25 mouse cellular contexts compared by ENCODE assay signal in the genomic region with DNA sequence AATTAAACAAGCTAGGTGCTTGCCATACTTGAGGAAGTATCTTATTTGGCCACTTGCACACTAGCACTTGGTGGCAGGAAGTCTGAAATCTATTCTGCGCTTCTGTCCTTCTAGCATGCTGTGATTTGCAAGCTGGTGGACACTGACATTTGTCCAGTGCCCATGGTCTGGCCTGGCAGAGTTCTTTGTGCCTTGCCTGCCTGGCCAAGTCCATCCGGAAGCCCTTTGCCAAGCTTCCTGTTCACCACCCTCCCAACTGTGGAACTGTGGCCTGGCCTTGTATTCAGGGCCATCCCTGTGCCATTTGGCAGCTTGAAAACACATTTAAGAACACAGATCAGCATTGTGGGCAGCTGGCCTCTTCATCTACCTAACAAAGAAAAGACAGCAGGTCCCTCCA. TPM values are rescaled to one million over a fixed set of nuclear protein-coding genes. Genes with fewer than 3 reads are reported as not detected.
DNase-seq lines count a peak whose midpoint lies in the region; ATAC-seq and TF ChIP-seq lines count a peak whose summit lies in the region.
"Had no signal": no experiment of that assay in that cellular context is flagged by ENCODE, and none has a peak within 500 bp of the region (broad histone marks: within the 10 kb centered on the region; RNA-seq: fewer than 3 reads in every experiment).

No protein-coding gene starts in this region.

- H3K27me3 ChIP-seq in cerebellum, adult 2 months (ENCODE audit: control insufficient read depth, insufficient read depth, low read length): no peaks in the 10 kb centered on the region
- H3K27me3 ChIP-seq in hindbrain, embryonic 10.5 days (ENCODE audit: insufficient read depth, poor library complexity, severe bottlenecking): no peaks in the 10 kb centered on the region
- H3K27me3 ChIP-seq: embryonic facial prominence, embryonic 15.5 days; heart, embryonic 15.5 days; hindbrain, embryonic 15.5 days had no signal

- TF ChIP-seq POLR2A in cerebellum, adult 2 months (IDR thresholded peaks at IDR 0.05; ENCODE audit: borderline replicate concordance, insufficient read depth, low read length): no peak

- DNase-seq in cerebellum, postnatal 4 days (ENCODE audit: low spot score in 2 of 2): no peak
- peak; percentile 80 to 95 for DNase-seq in cerebellum, adult 2 months
- DNase-seq in cerebellum, postnatal 10 days: peak; percentile 78 to 86
- no peak for DNase-seq in adrenal gland, postnatal 10 days
- DNase-seq in hindbrain, embryonic 10.5 days (ENCODE audit: low spot score): no peak
- DNase-seq: adrenal gland, postnatal 25 days; B cell, adult 2 months; embryo, embryonic 11 days; gastrocnemius, postnatal 14 days; heart, adult 2 months; heart, postnatal 14 days; kidney, adult 2 months had no signal

- no peak overlapping the region for H3K27ac ChIP-seq in cerebellum, adult 2 months (ENCODE audit: insufficient read depth, low read length)
- no peak overlapping the region for H3K27ac ChIP-seq in hindbrain, embryonic 10.5 days
- H3K27ac ChIP-seq: embryonic facial prominence, embryonic 15.5 days; forebrain, embryonic 10.5 days; heart, adult 2 months; heart, embryonic 15.5 days; hindbrain, embryonic 15.5 days had no signal

- peak; percentile 95 for ATAC-seq in cerebellum, adult (ENCODE audit: insufficient number of reproducible peaks, low FRiP score, low TSS enrichment)
- no peak for ATAC-seq in megakaryocyte, adult 5-6 weeks (ENCODE audit: poor library complexity, severe bottlenecking)
- ATAC-seq: CD4-positive, CD25-positive, alpha-beta regulatory T cell, adult 4 months; forebrain, embryonic 14.5 days; intestine, embryonic 16.5 days had no signal

- H3K4me1 ChIP-seq in cerebellum, adult 2 months (ENCODE audit: control insufficient read depth, insufficient read depth, low read length): peaks cover 6% of the 10 kb centered on the region
- no peaks in the 10 kb centered on the region for H3K4me1 ChIP-seq in hindbrain, embryonic 10.5 days (replicated peaks)
- H3K4me1 ChIP-seq: embryonic facial prominence, embryonic 15.5 days; forebrain, embryonic 10.5 days; heart, embryonic 15.5 days; hindbrain, embryonic 15.5 days had no signal

- H3K4me3 ChIP-seq in cerebellum, adult 2 months (replicated peaks; ENCODE audit: insufficient read depth, low read depth, low read length): no peak overlapping the region
- H3K4me3 ChIP-seq in hindbrain, embryonic 10.5 days: no peak overlapping the region
- H3K4me3 ChIP-seq: embryonic facial prominence, embryonic 15.5 days; erythroblast, embryonic 14.5 days; forebrain, embryonic 10.5 days; heart, adult 2 months; heart, embryonic 15.5 days; hindbrain, embryonic 15.5 days had no signal

- no peaks in the 10 kb centered on the region for H3K36me3 ChIP-seq in hindbrain, embryonic 10.5 days
- H3K36me3 ChIP-seq: embryonic facial prominence, embryonic 15.5 days; forebrain, embryonic 10.5 days; G1E; heart, embryonic 15.5 days; hindbrain, embryonic 15.5 days had no signal

- no peak for TF ChIP-seq CTCF in cerebellum, adult 2 months (IDR thresholded peaks at IDR 0.05; ENCODE audit: borderline replicate concordance, insufficient read depth, low read depth, low read length)

- no peaks in the 10 kb centered on the region for H3K9me3 ChIP-seq in hindbrain, embryonic 10.5 days
- H3K9me3 ChIP-seq: embryonic facial prominence, embryonic 15.5 days; forebrain, embryonic 10.5 days; heart, embryonic 15.5 days; hindbrain, embryonic 15.5 days had no signal

- 8% methylated on average over 2 of the region's 2 CpGs for WGBS in cerebellum, adult 2 months
- WGBS in hindbrain, embryonic 10.5 days: 92% methylated on average over 2 of the region's 2 CpGs

RNA-seq across cellular contexts. Expression of a gene that starts 24.3 kb away (rescaled TPM):
- polyA plus RNA-seq in cerebellum, adult 2 months (2012; rRNA removed): 37.9 and 42.0 TPM in 2 replicates
- 1 to 10 TPM; 3.4 to 3.8 TPM for total RNA-seq in adrenal gland, postnatal 10 days (2021)
- 0.80 and 1.4 TPM in 2 replicates for polyA plus RNA-seq in hindbrain, embryonic 10.5 days (2016; fragmentation: Nextera tagmentation; extraction: Ambion mirVana)
- not detected in 2 replicates for total RNA-seq in megakaryocyte, adult 5-6 weeks (2015)
- total RNA-seq in megakaryocyte, adult 5-6 weeks (2017): not detected in 2 replicates
- total RNA-seq: common myeloid progenitor, adult 5-6 weeks; hematopoietic stem cell, adult 5-6 weeks had no signal
- polyA plus RNA-seq: CD4-positive, CD25-positive, alpha-beta regulatory T cell, adult 4 months; erythroblast, embryonic 14.5 days; G1E had no signal

Comparison
In these comparisons a context has a peak if more than half of its experiments do, and no peak if none do; other contexts are left out.
1. DNase-seq: peak in cerebellum, adult 2 months (2 of 2) and cerebellum, postnatal 10 days (2 of 2); none in cerebellum, postnatal 4 days (0 of 2), adrenal gland, postnatal 10 days (single experiment) and hindbrain, embryonic 10.5 days (single experiment).
2. RNA of a gene that starts 24.3 kb away (total RNA-seq): 3.4 to 3.8 TPM in adrenal gland, postnatal 10 days; not detected in megakaryocyte, adult 5-6 weeks; every median in the first group is over 4 times any median in the second.